Mouse (Mus musculus) stomach, embryonic 15.5 days (tissue): ENCODE results near the gene Glt28d2. TPM values are rescaled to one million over a fixed set of nuclear protein-coding genes. Genes with fewer than 3 reads are reported as not detected.
A peak's percentile ranks its signal among the peaks of the same experiment; 100 is the strongest.
"Not testable (repeated sequence)": the region's sequence is repeated elsewhere in the genome, so short reads cannot be mapped to it uniquely, and the experiment has no call there.

Experiments used
- ATAC-seq: fragments of 200-750 bp; cut with Nextera tagmentation; 2 replicates; pipeline ENCODE4 v1.8.0; 2017; ENCODE audit warnings: low read depth, moderate number of reproducible peaks, moderate TSS enrichment; ENCODE audit not compliant: insufficient read depth, low FRiP score
- H3K27ac ChIP-seq: fragments of 300-500 bp; sonication (generic); 2 replicates; pipeline ENCODE4 v1.5.1; 2015; ENCODE audit warnings: mild to moderate bottlenecking, inconsistent platforms
- H3K27me3 ChIP-seq: fragments of 300-500 bp; sonication (generic); replicated peaks from 2 replicates; pipeline ENCODE4 v1.6.1; 2015; ENCODE audit warnings: inconsistent platforms
- H3K36me3 ChIP-seq: fragments of 300-500 bp; sonication (generic); 2 replicates; pipeline ENCODE4 v1.6.1; 2015; ENCODE audit warnings: inconsistent platforms
- H3K4me1 ChIP-seq: fragments of 300-500 bp; sonication (generic); 2 replicates; pipeline ENCODE4 v1.6.1; 2015; ENCODE audit warnings: inconsistent platforms
- H3K4me2 ChIP-seq: fragments of 300-500 bp; sonication (generic); 2 replicates; pipeline ENCODE4 v1.6.1; 2015; ENCODE audit warnings: mild to moderate bottlenecking, inconsistent platforms
- H3K4me3 ChIP-seq: fragments of 300-500 bp; sonication (generic); replicated peaks from 2 replicates; pipeline ENCODE4 v1.5.1; 2015; ENCODE audit warnings: inconsistent platforms
- H3K9ac ChIP-seq: fragments of 300-500 bp; sonication (generic); 2 replicates; pipeline ENCODE4 v1.6.1; 2015; ENCODE audit warnings: inconsistent platforms
- H3K9me3 ChIP-seq: fragments of 300-500 bp; sonication (generic); 2 replicates; pipeline ENCODE4 v1.6.1; 2016; ENCODE audit warnings: inconsistent platforms
- WGBS: fragments of 180-500 bp; shearing (Covaris S2); methylation state at CpG from one replicate; pipeline ENCODE4 v1.1.7; 2015; 5-methylcytosine and 5-hydroxymethylcytosine counted together
- polyA plus RNA-seq: library from polyadenylated mRNA; unstranded; fragments of >200 nt; fragmentation: Nextera tagmentation; extraction: Ambion mirVana; gene quantifications from 2 replicates; pipeline ENCODE4 v1.2.1, GENCODE M21; 2015

Glt28d2 gene
- 2.8 and 3.0 TPM in 2 replicates for polyA plus RNA-seq

DNA sequence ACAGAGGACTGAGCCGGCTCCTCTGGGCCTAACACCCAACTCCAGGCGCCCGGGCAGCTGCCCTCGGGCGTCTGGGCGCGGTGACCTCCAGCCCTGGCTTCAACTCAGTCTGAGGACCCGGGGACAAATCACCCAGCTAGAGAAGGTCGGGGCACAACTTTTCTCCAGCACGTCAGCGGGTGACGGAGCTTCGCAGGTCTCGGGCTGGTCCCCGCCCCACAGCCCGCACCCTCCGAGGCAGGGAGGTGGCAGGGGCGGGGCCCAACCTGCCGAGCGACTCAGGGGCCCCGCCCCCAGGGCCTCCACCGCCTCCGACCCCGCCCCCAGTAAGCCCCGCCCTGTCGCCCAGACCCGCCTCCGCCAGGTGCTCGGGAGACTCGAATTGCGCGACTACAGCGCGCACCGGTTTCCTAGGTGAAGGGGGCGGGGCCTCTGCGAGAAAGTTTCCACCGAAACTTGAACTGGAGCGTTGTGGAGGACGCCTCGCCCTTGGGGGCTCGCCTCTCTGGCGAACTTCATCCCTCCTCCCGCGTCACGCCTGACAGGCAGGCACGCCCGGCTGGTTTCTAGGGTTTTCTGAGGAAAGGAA is at the start of gene Glt28d2, which contains the start of gene Gm37240:
TSS of gene Glt28d2 (minus strand) at position 278 of the 589 bp plus-strand sequence.
TSS of gene Gm37240 (minus strand) at position 280 of the 589 bp plus-strand sequence.
- ATAC-seq: peak; percentile 96

DNA sequence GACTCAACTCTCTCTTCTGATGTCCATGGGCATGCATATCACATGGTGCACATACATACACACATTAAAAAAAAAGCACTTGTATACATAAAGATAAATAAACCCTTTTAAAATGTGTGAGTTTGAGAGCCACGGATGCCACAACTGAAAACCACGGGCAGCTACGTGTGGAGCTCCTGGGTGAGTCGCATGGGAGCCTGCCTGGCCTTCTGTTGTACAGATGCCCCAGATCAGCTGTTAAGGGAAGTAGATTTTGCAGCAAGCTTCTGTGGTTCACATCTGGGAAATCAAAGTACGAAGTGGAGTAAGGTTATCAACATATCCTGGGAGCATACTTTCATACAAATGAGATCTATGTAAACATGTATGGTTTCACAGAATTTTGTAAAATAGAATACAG is 46.3 kb upstream of the Glt28d2 start:
- H3K36me3 ChIP-seq: no peaks in the 10 kb centered on the region
- H3K9ac ChIP-seq: no peak overlapping the region
- H3K27me3 ChIP-seq: no peaks in the 10 kb centered on the region
- H3K4me1 ChIP-seq: no peaks in the 10 kb centered on the region
- H3K4me3 ChIP-seq: no peak overlapping the region
- H3K9me3 ChIP-seq: no peaks in the 10 kb centered on the region
- WGBS: 83% methylated on average over 5 of the region's 5 CpGs
- H3K27ac ChIP-seq: no peak overlapping the region
- no peak overlapping the region for H3K4me2 ChIP-seq
- ATAC-seq: no peak

More for the DNA sequence above, at the start of gene Glt28d2, which contains the start of gene Gm37240:
- Histone ChIP-seq H3K4me3 (peak within 1 kb of the TSS; percentile 58), H3K9me3 (no peaks in the 10 kb centered on the region), H3K4me1 (0 out of 2 replicates have a peak, but pooled peaks cover 7% of the 10 kb centered on the region), H3K27ac (peak within 1 kb of the TSS; percentile 72), H3K9ac (peak within 1 kb of the TSS; percentile 17), H3K36me3 (no peaks in the 10 kb centered on the region), H3K4me2 (peak within 1 kb of the TSS; percentile 88), H3K27me3 (no peaks in the 10 kb centered on the region)
- 1% methylated on average over 48 of the region's 48 CpGs for WGBS

DNA sequence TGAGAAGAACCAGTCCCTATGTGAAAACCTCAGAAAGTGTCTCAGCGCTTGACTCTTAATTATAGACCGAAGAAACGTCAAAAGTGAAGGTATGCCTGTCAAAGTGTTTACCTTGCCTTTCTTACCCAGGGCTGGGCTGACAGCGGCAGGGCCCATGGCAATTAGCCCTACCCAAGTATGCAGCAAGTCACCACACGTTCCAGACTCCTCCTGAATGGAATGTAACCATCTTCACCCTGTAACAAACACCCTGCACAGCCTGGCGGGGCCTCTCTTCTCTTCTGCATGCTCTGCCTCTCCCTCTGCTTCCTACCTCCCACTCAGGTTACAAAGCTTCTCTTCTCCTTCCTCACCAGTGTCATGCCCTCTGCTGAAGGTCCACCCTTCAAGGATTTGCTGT is 44.5 kb upstream of the Glt28d2 start:
- H3K9ac ChIP-seq: no peak overlapping the region
- 60% methylated on average over 6 of the region's 6 CpGs for WGBS
- ATAC-seq: no peak
- H3K27ac ChIP-seq: no peak overlapping the region
- H3K9me3 ChIP-seq: no peaks in the 10 kb centered on the region
- no peak overlapping the region for H3K4me2 ChIP-seq
- H3K36me3 ChIP-seq: no peaks in the 10 kb centered on the region
- no peaks in the 10 kb centered on the region for H3K27me3 ChIP-seq
- no peaks in the 10 kb centered on the region for H3K4me1 ChIP-seq
- no peak overlapping the region for H3K4me3 ChIP-seq

DNA sequence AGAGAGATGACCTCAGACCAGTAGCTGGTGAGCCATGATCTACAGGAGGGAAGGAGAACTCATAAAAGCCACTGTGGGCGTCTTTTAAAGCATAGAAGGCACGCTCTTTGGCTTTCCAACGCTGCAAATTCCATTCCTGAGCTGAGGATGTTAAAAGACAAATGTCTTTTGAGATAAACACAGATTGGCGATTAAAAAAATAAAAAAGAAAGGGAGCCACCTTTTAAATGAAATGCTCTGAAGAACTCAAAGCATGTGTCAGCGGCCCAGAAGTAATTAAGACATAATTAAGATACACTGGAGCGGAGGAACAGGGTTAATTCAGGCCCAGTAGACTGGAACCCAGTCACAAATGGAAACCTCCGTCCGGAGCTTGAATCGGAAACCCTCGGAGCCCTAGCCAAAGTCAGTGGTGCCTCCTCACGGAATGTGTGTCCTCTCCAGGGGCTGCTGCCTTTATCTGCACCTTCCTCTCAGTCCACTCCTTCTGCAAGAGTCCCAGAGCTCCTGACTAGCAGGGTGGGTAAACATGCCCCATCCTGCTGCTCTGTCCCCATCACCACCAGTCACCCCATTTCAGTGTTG is 43.4 kb upstream of the Glt28d2 start:
- no peaks in the 10 kb centered on the region for H3K4me1 ChIP-seq
- no peaks in the 10 kb centered on the region for H3K27me3 ChIP-seq
- no peak overlapping the region for H3K4me2 ChIP-seq
- ATAC-seq: no peak
- H3K27ac ChIP-seq: no peak overlapping the region
- no peak overlapping the region for H3K4me3 ChIP-seq
- no peak overlapping the region for H3K9ac ChIP-seq
- WGBS: 81% methylated on average over 11 of the region's 11 CpGs
- H3K36me3 ChIP-seq: no peaks in the 10 kb centered on the region
- H3K9me3 ChIP-seq: no peaks in the 10 kb centered on the region

DNA sequence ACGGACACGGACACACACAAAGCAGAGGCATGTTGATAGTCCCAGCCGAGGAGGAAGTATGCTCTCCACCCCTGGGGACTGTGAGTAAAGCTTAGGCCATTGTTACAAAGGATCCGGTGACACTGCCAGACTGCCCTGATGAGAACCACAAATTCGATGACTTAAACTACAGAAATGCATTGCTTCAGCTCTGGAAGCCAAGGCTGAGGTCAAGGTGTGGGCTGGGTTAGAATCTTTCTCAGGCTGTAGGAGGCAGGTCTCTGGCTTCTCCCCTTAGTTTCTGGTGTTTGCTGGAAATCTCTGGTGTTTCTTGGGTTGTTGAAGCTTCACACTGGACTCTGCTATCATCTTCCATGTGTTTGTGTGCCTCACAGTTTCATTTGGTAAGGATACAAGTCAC is 42.4 kb upstream of the Glt28d2 start:
- ATAC-seq: no peak
- H3K9me3 ChIP-seq: no peaks in the 10 kb centered on the region
- 79% methylated on average over 5 of the region's 5 CpGs for WGBS

DNA sequence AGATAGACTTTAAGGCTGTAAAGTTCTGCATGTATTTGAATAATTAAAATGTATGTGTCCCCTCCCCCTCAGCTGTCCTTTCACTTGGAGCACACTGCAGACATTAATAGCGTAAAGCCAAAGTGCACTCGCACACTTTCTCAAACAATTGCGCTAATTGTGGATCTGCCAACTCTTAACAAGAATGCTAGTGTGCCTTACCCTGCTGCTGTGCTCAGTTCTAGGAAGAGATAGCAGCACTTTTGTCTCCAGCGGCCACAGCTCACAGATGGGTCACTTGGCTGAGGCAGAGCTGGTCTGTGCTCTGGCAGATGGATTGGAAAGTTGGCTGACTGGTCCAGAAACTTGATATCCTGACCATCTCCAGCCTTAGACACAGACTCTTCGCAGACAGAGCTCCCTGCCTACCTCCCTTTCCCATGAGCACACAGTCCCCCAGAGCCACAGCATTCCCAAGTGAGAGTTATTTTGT is 40.9 kb upstream of the Glt28d2 start:
- peaks cover 3% of the 10 kb centered on the region; the same call in 1 of the 2 replicates for H3K4me1 ChIP-seq
- no peaks in the 10 kb centered on the region for H3K27me3 ChIP-seq
- H3K27ac ChIP-seq: no peak overlapping the region
- H3K4me3 ChIP-seq: no peak overlapping the region
- no peaks in the 10 kb centered on the region for H3K36me3 ChIP-seq
- H3K4me2 ChIP-seq: no peak overlapping the region
- H3K9ac ChIP-seq: no peak overlapping the region
- H3K9me3 ChIP-seq: no peaks in the 10 kb centered on the region
- 65% methylated on average over 5 of the region's 5 CpGs for WGBS
- ATAC-seq: no peak

More for the DNA sequence above, 42.4 kb upstream of the Glt28d2 start:
- Histone ChIP-seq H3K4me3 (no peak overlapping the region), H3K4me2 (no peak overlapping the region), H3K4me1 (no peaks in the 10 kb centered on the region), H3K27me3 (no peaks in the 10 kb centered on the region), H3K36me3 (no peaks in the 10 kb centered on the region), H3K27ac (no peak overlapping the region), H3K9ac (no peak overlapping the region)

DNA sequence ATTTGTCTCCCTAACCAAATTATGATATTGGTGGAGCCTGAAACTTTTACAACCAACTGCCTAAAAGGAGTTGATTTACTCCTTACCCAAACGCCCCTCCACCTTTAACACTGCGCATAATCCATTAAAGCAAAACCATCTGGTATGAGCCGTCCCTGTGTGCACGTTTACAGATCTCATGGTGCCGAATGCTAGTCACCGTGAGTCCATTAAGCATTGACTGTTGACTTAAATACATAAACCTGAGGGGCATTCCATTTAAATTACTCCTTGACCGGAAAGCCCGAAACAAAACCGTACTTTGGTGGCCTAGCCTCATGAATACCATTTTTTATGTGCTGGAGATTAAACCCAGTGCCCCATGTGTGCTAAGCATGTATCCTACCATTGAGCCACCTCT is 40.0 kb upstream of the Glt28d2 start:
- Histone ChIP-seq H3K27me3 (no peaks in the 10 kb centered on the region), H3K36me3 (no peaks in the 10 kb centered on the region), H3K4me2 (no peak overlapping the region), H3K9me3 (no peaks in the 10 kb centered on the region), H3K4me3 (no peak overlapping the region), H3K9ac (no peak overlapping the region), H3K27ac (no peak overlapping the region), H3K4me1 (peaks cover 3% of the 10 kb centered on the region; the same call in 1 of the 2 replicates)
- no peak for ATAC-seq
- 55% methylated on average over 9 of the region's 9 CpGs for WGBS

GRCm38 (mm10) chr3:85923954-85924945 is 36.9 kb upstream of the Glt28d2 start:
- ATAC-seq: no peak
- Histone ChIP-seq H3K9ac (no peak overlapping the region), H3K9me3 (no peaks in the 10 kb centered on the region), H3K36me3 (no peaks in the 10 kb centered on the region), H3K4me1 (peaks cover 3% of the 10 kb centered on the region; the same call in 1 of the 2 replicates), H3K27me3 (no peaks in the 10 kb centered on the region), H3K4me2 (0 out of 2 replicates have a peak overlapping the region, but pooled peaks have one; percentile 29), H3K4me3 (no peak overlapping the region), H3K27ac (no peak overlapping the region)
- 40% methylated on average over 18 of the region's 18 CpGs for WGBS

- Histone ChIP-seq H3K4me1 (peaks cover 3% of the 10 kb centered on the region; the same call in 1 of the 2 replicates), H3K36me3 (no peaks in the 10 kb centered on the region), H3K27me3 (no peaks in the 10 kb centered on the region), H3K9ac (no peak overlapping the region), H3K9me3 (no peaks in the 10 kb centered on the region), H3K4me3 (no peak overlapping the region), H3K27ac (no peak overlapping the region), H3K4me2 (no peak overlapping the region)
- 76% methylated on average over 8 of the region's 8 CpGs for WGBS
- no peak for ATAC-seq
These were observed 36.0 kb upstream of the Glt28d2 start for GRCm38 (mm10) chr3:85923343-85923742.

DNA sequence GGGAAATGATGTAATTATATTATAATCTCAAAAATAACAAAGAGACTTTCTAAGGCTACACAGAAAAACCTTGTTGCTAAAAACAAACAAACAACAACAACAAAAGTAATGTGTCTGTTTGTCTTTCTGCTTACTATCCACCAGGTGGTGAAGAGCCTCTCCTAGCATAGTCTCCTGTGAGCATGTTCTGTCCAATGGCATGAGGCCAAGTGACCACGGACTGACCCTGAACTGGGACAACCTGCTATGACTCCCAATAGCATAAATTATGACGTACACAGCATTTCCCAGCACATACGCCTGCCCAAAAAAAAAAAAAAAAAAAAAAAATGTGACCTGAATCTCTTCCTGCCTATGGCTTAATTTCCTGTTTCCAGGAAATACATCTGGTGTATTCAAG is 35.0 kb upstream of the Glt28d2 start:
- no peaks in the 10 kb centered on the region for H3K27me3 ChIP-seq
- H3K36me3 ChIP-seq: no peaks in the 10 kb centered on the region
- no peak overlapping the region for H3K4me3 ChIP-seq
- no peak for ATAC-seq
- H3K27ac ChIP-seq: no peak overlapping the region
- 56% methylated on average over 3 of the region's 3 CpGs for WGBS
- H3K4me1 ChIP-seq: peaks cover 3% of the 10 kb centered on the region; the same call in 1 of the 2 replicates
- H3K9me3 ChIP-seq: no peaks in the 10 kb centered on the region
- H3K4me2 ChIP-seq: no peak overlapping the region
- H3K9ac ChIP-seq: no peak overlapping the region

- H3K27ac ChIP-seq, H3K9me3 ChIP-seq, ATAC-seq, H3K4me3 ChIP-seq, H3K4me2 ChIP-seq, H3K27me3 ChIP-seq, H3K9ac ChIP-seq, H3K4me1 ChIP-seq, H3K36me3 ChIP-seq: not testable (repeated sequence)
- WGBS: 85% methylated on average over 2 of the region's 2 CpGs
These were observed 33.4 kb upstream of the Glt28d2 start for GRCm38 (mm10) chr3:85920671-85921070.
